Mouse (Mus musculus) 3T3-L1 (cell line): ENCODE measurements at regions not wholly inside any gene's neighbourhood (a gene's known extent, or its start where the extent isn't known, plus 50 kb on each side); places are given as distances from the start of the nearest gene placed in this dataset.

Source experiments
- DNase-seq: peaks from one replicate; pipeline ENCODE4 v3.0.0-alpha.2; 2015; ENCODE audit warnings: low read depth, low spot score

DNA sequence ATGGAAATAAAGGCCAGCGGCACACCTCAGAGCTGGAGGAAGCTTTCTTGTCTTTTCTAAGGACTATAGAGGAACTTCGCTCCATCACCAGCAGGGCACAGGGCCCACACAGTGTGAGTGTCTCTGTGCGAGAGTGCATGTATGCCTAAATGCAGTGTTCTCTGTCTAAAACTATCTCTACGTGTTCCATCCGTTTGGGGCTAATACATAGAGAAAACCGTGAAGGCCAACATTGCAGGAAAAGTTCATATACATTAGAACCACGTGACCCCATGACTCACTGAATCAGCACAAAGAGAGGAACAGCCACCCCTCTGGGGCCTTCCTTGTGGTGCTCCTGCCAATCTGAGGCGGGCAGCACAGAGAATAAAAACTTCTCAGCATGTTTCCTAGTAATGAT, 431.4 kb upstream of the Mctp2 start:
- peak; percentile 12 for DNase-seq

GRCm38 (mm10) chr7:72738324-72738944, 432.0 kb upstream of the Mctp2 start:
- DNase-seq: peak; percentile 18

DNA sequence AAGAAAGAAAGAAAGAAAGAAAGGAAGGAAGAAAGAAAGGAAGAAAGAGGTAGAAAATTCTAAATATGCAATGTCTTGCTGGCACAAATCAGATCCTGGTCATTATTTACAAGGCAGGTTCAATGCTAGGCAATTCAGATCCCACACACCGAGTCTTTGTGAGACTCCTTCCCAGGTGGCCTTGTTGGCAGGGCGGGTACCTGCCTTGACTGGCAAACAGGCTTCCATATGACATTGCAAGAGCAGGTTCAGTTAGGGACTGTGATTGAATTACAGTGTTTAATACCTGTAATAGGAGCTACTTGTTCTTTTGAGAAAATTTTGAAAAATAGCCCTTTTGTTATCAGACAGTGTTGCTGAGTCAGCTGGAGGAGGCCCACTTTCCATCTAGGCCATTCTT, 436.0 kb upstream of the Mctp2 start:
- no peak for DNase-seq

GRCm38 (mm10) chr7:72751501-72751917, 445.1 kb upstream of the Mctp2 start:
- peak; percentile 32 for DNase-seq

DNA sequence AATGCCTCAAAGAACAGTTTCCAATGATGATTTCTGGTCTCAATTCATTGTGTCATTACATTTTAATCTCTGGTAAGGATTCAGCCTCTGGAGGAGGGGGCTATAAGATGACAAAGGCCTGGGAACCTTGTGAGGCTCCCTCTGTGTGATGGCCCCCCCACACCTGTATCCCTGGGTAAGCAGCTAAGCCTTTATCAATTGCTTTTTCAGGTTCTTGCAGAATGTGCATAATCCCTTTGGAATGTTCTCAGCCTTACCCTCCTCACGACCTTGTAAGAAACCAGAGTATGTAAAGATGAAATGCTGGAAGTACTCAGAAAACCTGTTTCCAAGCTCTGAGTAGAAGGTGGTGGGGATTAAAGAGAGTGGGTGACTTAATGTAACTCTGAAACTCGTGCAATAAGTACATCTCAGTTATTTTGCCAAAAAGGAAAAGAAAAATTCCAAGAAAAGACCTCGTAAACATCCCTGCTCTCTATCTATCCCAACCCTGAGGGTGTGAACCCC, 446.7 kb upstream of the Mctp2 start:
- peak; percentile 7 for DNase-seq

GRCm38 (mm10) chr7:72762711-72763110, 456.3 kb upstream of the Mctp2 start:
- peak; percentile 78 for DNase-seq

GRCm38 (mm10) chr7:72768705-72769104, 462.3 kb upstream of the Mctp2 start:
- no peak for DNase-seq

- DNase-seq: no peak
These were observed 467.8 kb upstream of the Mctp2 start for GRCm38 (mm10) chr7:72774031-72774770.

GRCm38 (mm10) chr7:72774771-72775119, 468.3 kb upstream of the Mctp2 start:
- DNase-seq: no peak

DNA sequence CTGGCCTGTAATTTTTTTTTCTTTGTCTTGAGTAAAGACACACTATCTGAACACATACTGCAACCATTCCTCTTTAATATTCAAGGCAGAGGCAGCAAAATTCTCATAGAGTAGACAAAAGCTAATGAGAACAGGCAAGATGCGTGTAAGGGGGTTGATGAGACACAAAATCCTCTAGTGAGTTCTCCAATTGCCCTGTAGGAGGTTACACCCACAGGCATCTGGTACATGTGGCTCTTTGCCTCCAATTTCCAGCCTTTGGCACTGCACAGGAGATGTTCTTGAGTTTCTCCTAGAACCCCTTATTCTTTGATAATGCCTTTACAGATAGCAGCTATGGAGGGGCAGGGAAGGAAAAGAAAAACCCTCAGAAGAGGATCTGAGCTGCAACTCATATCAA, 480.9 kb upstream of the Mctp2 start:
- no peak for DNase-seq

DNA sequence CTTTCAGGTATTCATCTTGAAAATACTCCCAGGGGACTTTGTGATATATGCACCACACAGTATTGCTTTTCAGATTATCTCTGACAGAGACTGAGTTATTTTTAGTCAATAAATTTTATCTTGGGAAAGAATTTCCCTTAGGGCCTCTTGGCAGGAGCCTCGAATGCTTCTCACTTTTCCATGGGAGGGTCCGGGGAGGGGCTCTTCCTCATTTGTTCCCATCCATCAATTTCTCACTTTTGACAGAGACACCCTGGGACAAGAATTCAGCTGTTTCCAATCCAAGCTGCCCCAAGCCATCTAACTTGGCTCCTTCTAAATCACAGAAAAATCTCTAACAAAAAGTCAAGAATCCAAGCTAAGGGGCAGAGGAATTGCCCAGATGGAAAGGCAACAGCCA, 481.9 kb upstream of the Mctp2 start:
- DNase-seq: peak; percentile 37

- DNase-seq: peak; percentile 77
These were observed 515.7 kb upstream of the Mctp2 start for GRCm38 (mm10) chr7:72822142-72822541.

GRCm38 (mm10) chr7:72826597-72826996, 520.2 kb upstream of the Mctp2 start:
- DNase-seq: no peak

GRCm38 (mm10) chr7:72835423-72835822, 529.0 kb upstream of the Mctp2 start:
- DNase-seq: no peak

GRCm38 (mm10) chr7:72836026-72836425, 529.6 kb upstream of the Mctp2 start:
- peak; percentile 14 for DNase-seq

GRCm38 (mm10) chr7:72836457-72836985, 530.1 kb upstream of the Mctp2 start:
- no peak for DNase-seq

- DNase-seq: no peak
These were observed 531.7 kb upstream of the Mctp2 start for GRCm38 (mm10) chr7:72837992-72838655.

DNA sequence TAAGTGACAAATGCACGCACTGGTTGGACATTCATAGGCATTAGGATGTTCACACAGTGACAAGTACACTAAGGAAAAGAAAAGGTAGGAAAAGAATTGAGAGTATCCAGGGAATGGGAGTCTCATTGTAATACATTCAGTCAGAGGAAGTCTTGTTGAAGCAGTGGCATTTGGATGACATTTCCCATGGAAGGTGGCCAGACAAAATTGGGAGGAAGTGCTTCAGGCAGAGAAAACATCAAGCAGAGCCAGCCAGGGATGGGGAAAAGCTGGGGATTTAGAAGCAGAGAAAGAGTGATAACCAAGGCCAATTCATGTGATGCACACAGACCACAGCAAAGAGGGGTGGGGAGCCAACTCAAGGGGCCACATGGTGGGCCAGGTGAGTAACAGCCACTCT, 524.0 kb upstream of the Rgma start:
- peak; percentile 29 for DNase-seq

DNA sequence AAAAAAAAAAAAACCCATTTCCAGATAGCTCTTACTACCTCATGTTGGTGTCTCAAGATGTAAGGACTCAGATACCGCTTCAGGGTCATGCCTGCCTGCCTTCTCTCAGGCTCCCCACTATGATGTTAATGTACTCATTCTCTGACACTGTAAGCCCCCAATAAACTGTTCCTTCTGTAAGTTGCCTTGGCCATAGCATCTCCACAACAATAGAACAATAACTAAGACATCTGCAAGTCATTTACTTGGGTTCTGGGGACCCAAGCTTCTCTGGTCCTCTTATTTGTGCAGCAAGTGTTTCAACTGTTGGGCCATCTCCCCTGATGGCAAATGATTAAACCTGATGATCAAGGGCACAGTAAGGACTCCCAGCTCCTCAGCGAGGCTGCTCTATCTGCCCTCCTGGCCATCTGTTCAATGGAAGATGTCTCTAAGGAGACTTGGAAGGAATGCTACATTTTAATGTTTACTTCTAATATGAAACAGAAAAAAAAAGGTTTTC, 520.8 kb upstream of the Rgma start:
- no peak for DNase-seq

GRCm38 (mm10) chr7:72866966-72867754, 508.1 kb upstream of the Rgma start:
- DNase-seq: no peak

GRCm38 (mm10) chr7:72869068-72869467, 506.2 kb upstream of the Rgma start:
- no peak for DNase-seq
